Mouse (Mus musculus) kidney, adult 8-10 months (tissue): Measurements from ENCODE around the gene Pnliprp2.

Source experiments
- DNase-seq, 2 experiments: peaks; one replicate each; pipeline ENCODE4 v3.0.0; 2022

The Pnliprp2 gene

DNA sequence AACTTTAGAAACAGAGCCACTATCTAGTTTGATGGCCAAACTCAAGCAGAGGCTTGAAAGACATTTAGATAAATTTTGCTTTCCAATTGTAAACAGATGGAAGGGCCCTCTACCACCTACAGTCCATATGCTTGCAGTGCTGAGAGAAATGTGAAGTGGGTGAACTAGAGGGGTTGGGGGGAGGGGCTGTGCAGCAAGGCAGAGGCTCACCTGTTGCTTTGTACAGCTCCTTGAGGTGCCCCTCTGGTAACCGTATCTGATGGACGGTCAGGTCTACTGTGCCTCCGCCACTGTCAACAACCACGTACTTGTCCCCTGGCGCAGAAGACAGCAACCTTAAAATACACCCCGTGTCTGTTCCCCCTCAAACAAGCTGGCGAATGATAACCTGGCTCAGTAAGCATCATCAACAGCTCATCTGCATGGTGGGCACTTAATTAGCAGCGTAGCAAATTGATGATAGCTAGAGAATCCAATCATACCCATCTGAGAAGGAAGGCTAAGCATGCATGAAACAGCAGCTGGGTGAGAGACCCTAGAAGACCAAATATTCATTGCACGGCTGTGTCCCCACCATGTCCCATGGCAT is 45.8 kb downstream of the Pnliprp2 start:
- no peak for DNase-seq

DNA sequence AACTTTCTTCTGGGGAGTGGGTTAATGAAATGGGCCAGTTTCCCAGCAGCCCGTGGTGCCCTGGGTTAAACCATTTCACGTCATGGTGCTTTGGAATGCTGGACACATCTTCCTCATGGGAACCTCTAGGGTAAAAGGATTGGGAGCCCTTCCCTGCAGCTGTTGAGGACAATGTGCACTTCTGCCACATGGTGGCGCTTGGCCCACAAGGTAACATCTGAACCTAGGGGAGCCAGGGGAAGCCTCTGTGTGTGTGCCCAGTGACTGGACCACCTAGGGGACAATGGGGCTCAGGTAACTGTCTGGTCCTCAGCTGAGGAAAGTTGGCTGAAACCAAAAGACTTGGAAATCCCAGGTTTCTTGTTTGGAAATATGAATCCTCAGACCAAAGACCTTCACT is 46.8 kb downstream of the Pnliprp2 start:
- peak; percentile 33 to 71 for DNase-seq

DNA sequence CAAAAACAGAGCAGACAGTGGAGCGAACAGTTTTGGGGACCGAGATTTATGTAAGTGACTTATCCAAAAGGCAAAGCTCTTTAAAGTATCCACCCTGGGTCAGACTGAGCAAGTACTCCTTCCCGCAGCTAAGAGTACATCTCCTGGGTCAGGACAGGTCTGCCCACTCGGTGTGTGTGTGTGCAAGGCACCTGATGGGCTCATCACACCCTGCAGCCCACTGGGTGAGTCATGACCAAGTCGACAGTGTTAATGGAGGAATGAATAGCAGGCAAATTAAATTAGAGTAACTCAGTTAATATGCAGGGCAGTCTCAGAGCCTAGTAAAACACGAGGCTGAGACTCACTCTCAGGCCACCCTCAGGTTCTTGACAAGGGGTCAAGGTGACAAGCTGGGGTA is 49.3 kb downstream of the Pnliprp2 start:
- DNase-seq = no peak

DNA sequence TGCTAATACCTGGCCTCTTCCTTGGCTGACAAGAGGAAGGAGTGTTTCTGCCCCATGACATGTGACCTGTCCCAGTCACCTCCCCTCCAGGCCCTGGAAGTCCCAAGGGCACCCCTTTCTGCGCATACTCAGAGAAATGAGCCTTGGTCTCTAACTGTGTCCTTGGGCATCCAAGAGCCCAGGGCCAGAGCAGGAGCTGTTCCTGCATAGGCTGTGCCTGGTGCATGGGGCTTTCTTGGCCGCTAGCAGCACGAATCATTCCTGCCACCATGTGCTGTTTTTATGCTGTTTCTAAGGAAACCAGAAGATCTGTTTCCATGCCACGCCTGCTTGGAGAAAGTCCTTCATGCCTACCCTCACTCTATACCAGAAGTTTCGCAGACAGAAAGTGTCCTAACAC is 51.0 kb downstream of the Pnliprp2 start:
- DNase-seq = no peak

DNA sequence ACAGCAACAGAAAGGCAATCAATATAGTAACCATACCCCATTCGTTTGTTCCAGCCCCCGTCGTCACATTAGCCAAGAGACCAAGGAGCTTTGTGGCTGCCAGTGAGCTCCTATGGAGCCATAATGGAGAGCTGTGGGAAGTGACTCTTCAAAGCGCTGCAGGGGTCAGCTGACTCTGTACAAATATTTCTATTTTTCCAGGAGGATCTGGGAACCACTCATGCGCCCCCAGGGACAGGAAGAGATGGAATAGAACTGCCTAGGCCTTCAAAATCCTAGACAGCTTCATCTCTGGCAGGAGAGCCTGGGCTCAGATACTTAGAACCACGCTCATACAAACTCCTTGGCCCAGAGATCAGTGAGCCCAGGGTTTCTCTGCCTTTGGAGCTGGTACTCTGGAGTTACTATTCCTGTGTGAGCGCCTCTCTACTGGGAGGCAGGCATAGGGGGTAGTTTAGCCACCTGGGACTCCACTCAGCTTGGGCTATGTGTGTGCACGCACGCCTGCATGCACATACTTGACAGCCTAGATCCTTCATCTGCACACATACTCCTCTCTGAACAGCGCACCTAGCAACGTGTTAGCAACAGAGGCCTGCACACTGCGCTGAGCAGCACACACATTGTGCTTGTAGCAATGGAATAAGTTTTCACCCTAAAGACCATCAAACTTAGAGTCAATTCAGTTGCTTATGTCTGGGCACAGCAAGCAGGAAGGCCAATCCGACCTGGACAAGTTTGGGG is 55.8 kb downstream of the Pnliprp2 start:
- no peak for DNase-seq

DNA sequence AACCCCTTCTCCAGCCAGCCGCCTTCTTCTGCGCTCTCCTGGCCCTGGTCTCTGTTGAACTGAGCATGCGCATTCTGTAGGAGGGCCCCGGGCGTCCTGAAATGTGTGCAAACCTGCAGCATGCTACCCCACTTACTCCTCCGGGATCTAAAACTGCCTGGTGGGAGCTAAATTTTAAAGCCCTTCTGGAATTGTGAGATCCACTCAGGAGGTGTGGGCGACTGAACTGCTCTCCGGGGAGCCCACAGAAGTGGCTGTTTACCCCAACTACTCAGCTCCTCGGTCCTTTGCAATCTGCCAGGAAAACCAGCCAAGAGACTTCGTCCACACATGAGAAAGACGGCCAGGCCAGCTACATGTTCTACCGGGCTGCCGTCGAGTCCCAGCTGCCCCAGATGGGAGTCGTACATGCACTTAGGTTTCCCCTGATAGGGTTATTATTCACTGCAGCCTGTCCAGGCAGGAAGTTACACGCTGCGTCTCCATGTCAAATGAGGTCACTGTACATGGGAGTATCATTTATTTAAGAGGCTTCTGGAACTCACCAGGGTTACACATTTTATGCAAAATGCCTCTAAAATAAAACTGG is 57.0 kb downstream of the Pnliprp2 start:
- DNase-seq = peak in 1 of 2 experiments; percentile 23

DNA sequence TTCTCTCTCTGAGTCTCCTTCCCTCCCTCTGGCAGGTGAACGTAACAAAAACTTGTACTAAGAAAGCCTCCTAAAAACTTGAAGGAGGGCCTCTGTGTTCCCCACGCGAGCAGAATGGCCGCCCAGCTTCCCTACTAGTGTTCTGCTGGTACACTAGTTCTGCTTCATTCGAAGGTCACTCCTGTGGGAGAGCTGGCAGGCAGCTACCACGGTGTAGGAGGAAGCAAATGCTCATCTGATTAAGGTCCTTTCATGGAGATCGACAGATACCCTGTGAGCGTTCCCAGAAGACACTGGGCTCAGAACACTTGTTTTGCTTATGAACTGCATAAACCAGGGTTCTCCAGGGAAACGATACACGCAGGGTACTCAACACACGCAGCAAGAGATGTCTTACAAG is 57.9 kb downstream of the Pnliprp2 start:
- no peak for DNase-seq

DNA sequence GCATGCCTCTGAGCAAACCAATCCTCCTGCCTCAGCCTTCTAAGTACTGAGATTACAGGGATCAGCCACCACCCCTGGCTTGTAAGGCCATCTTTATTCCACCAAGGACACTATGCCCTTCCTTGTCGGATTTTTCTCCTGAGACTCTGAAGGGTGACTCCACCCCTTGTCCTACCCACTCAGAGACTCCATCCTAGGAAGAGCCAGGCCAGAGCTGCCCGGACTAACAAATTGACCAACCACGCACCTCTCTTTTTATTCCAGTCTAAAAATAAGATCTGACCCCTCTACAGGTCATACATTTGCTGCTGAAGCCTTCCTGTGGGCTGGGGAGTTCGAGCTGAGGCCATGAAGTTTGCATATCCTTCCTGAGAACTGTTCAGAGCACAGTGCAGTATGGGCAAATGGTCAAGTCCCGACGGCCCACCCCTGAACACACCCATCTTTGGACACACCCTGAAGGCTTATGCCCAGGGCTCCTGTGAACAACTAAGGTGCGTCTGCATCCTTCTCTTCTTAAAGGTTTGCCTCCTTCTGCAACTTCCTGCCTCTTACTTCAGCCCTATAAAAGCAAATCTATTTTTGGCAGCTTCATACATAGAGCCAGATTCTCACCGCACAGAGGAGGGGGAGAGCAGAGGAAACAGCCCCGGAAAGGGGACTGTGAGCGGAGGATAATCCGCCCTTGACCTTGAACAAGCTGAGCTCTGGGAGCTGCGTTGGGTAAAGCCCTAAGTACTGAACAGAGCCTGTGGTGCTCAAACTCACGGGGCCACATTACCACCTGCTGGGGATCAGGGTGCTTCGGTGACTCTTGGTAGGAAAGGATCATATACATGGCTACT is 59.3 kb downstream of the Pnliprp2 start:
- peak in 1 of 2 experiments; percentile 13 for DNase-seq

DNA sequence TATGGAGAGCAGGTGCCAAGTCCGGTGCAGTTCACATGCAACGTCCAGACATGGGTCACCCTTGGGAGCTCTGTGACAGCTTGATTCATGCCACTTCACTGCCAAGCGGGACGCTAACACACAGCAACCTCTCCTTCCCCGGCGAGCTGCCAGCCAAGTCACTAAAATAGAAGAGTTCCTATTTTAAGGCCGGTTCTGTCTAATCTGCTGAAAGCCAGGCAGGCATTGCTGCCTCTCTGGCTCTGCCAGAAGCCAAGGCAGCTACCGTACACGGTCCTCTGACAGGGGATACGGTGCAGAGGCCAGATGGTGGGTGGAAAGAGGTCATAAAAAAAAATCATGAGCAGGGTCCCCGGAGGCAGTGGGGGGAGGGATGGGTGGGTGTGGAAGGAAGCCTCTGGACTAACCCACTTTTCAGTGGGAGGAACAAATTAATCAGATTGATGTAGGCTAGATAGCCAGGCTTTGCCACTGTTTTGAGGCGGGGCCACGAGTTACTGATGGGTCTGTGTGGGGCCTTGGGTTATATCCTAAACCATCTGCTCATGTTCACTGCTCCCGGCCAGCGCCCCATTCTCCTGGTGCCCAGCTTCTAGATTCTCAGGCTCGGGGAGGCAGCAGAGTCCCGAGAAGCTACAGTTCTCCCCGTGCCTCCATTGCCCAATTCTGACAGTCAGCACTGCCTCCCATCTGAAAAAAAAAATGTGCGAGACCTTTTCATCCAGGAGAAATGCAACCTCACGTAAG is 63.1 kb downstream of the Pnliprp2 start:
- DNase-seq = peak; percentile 39 to 52

DNA sequence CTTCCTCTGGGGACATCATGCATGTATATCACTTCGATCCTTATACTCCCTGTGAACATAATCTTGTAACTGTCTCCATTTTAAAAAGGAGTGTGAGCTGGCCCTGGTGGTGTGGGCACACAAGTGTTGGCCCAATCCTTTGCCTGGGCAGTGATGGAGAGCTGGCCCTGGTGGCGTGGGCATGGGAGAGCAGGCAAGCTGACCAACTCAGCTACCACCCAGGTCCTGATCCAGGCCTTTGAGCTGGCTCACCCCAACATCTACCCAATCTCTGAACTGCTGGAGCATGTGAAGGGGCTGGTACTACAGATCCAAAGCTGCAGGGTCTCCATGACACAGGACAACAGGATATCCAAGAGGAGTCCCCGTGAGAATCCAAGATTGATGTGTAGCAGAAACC is 63.8 kb downstream of the Pnliprp2 start:
- no peak for DNase-seq

DNA sequence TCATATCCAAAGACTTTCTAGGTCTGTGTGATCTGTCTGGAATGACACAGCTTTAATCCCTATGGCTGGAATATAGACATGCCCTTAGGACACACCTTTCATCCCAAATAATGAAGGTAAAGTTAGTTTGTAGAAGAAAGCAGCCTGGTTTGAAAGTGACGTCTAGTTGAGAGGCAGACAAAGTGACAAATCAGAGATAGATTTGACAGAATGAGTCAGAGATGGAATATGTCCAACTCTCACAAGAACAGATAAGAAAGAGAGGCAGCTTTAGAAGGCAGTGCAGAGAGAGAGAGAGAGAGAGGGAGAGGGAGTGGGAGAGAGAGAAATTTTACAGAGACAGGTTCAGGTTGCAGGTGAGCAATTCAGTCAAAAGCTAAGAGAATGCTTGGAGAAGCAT is 64.8 kb downstream of the Pnliprp2 start:
- no peak for DNase-seq
